Mouse (Mus musculus) forebrain, embryonic 16.5 days (tissue): ENCODE measurements around the gene Fcho1. TPM values are rescaled to one million over a fixed set of nuclear protein-coding genes. Genes with fewer than 3 reads are reported as not detected.

Source experiments
- ATAC-seq: fragments of 200-750 bp; cut with Nextera tagmentation; 2 replicates; pipeline ENCODE4 v1.8.0; 2017; ENCODE audit warnings: mild to moderate bottlenecking, moderate library complexity
- H3K27ac ChIP-seq: fragments of 300-500 bp; sonication (generic); 2 replicates; pipeline ENCODE4 v1.5.1; 2014; ENCODE audit warnings: low read length, control low read depth
- H3K27me3 ChIP-seq: fragments of 300-500 bp; sonication (generic); replicated peaks from 2 replicates; pipeline ENCODE4 v1.6.1; 2014; ENCODE audit warnings: low read length; ENCODE audit not compliant: control insufficient read depth, insufficient read depth
- H3K36me3 ChIP-seq: fragments of 300-500 bp; sonication (generic); 2 replicates; pipeline ENCODE4 v1.6.1; 2014; ENCODE audit not compliant: control insufficient read depth, insufficient read depth
- H3K4me1 ChIP-seq: fragments of 300-500 bp; sonication (generic); replicated peaks from 2 replicates; pipeline ENCODE4 v1.6.1; 2014; ENCODE audit warnings: low read length; ENCODE audit not compliant: control insufficient read depth, insufficient read depth
- H3K4me2 ChIP-seq: fragments of 300-500 bp; sonication (generic); 2 replicates; pipeline ENCODE4 v1.6.1; 2014; ENCODE audit warnings: mild to moderate bottlenecking, low read length, control low read depth
- H3K4me3 ChIP-seq: fragments of 300-500 bp; sonication (generic); replicated peaks from 2 replicates; pipeline ENCODE4 v1.5.1; 2014; ENCODE audit warnings: mild to moderate bottlenecking, low read length, control low read depth
- H3K9ac ChIP-seq: fragments of 300-500 bp; sonication (generic); replicated peaks from 2 replicates; pipeline ENCODE4 v1.6.1; 2014; ENCODE audit warnings: low read depth, low read length, control low read depth
- H3K9me3 ChIP-seq: fragments of 300-500 bp; sonication (generic); 2 replicates; pipeline ENCODE4 v1.6.1; 2016; ENCODE audit warnings: low read length; ENCODE audit not compliant: control insufficient read depth
- WGBS: fragments of 180-500 bp; shearing (Covaris S2); extraction: QIAGEN DNeasy Blood & Tissue Kit; methylation state at CpG from one replicate; pipeline ENCODE4 v1.1.7; 2014; 5-methylcytosine and 5-hydroxymethylcytosine counted together
- polyA plus RNA-seq: library from polyadenylated mRNA; unstranded; fragments of >200 nt; fragmentation: Nextera tagmentation; extraction: Ambion mirVana; gene quantifications from 2 replicates; pipeline ENCODE4 v1.2.1, GENCODE M21; 2015

Fcho1 gene
- polyA plus RNA-seq, 1 experiment from 2014 or later, result 100 TPM

DNA sequence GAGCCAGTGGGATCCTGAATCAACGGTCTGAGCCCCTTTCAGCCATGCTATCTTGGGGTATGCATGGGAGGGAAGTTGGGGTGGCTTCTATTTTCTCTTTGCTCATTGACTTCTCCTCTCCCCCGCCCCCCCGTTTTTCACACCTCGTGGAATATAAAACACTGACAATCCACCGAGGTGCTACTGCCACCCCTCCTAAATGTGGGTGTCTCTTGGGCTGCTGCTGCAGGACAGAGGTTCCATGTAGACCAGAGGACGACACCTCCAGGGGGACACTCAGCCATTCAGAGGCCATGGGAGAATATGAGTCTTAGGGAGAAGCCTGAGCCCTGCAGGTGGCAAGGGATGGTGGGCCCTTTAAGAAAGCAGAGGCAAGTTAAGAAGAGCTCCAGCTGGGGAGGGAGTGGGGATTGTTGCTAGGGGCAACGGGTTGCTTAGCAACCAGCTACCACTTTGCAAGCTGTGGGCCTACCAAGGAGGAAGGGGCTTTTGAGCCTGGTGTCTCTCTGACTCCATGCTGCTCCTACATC, 5.5 kb downstream of the Fcho1 start:
- Histone ChIP-seq H3K9me3 (no peaks in the 10 kb centered on the region), H3K4me1 (peaks cover 55% of the 10 kb centered on the region), H3K4me3 (peak overlapping the region; percentile 13; the same call in 1 of the 2 replicates), H3K27me3 (no peaks in the 10 kb centered on the region), H3K4me2 (peak overlapping the region; percentile 39), H3K27ac (peak overlapping the region; percentile 86), H3K9ac (peak overlapping the region; percentile 35; the same call in 1 of the 2 replicates), H3K36me3 (peaks cover 17% of the 10 kb centered on the region)
- 14% methylated on average over 7 of the region's 7 CpGs for WGBS
- ATAC-seq, result peak; percentile 85

DNA sequence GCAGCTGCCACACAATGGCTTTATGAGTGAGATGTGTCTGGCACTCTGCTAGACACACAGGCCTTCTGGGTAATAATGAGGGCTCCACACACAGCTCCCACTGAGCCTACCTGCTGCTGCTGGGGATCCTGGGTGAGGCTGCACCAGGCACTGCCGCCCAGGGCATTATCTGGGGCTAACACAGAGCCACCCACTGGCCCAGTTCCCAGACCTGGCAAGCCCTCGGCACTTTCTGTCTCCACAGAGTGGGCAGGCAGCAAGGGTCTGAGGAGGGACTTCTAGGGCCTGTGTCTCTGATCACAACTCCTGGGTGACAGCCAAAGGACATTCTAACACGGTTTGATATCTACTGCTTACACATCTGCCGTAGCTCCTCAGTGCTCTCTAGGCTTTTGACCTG, 6.3 kb downstream of the Fcho1 start:
- Histone ChIP-seq H3K27ac (peak overlapping the region; percentile 86), H3K36me3 (peaks cover 21% of the 10 kb centered on the region), H3K4me1 (peaks cover 47% of the 10 kb centered on the region), H3K4me2 (0 out of 2 replicates have a peak overlapping the region, but pooled peaks have one; percentile 39), H3K9ac (no peak overlapping the region; the same call in 1 of the 2 replicates), H3K9me3 (no peaks in the 10 kb centered on the region), H3K4me3 (no peak overlapping the region), H3K27me3 (no peaks in the 10 kb centered on the region)
- peak; percentile 59 for ATAC-seq
- WGBS, result 30% methylated on average over 4 of the region's 4 CpGs

DNA sequence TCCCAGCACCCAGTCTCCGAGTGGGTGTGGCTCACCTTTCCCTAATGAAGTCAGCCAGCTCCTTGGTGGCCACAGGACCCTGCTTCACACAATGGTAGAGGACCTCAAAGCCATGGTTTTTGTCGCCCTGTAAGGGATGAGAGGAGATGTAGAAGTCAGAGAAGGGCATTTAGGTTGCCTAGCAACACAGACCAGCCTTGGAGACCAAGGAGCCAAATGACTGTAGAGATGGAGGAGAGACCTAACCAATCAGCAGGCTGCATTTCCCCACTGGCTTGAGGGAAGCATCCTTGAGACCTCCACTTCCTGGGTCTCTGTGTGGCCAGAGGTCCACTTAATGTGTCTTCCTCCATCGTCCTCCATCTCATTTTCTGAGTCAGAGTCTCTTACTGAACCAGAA, 7.3 kb downstream of the Fcho1 start:
- no peak overlapping the region for H3K27ac ChIP-seq

DNA sequence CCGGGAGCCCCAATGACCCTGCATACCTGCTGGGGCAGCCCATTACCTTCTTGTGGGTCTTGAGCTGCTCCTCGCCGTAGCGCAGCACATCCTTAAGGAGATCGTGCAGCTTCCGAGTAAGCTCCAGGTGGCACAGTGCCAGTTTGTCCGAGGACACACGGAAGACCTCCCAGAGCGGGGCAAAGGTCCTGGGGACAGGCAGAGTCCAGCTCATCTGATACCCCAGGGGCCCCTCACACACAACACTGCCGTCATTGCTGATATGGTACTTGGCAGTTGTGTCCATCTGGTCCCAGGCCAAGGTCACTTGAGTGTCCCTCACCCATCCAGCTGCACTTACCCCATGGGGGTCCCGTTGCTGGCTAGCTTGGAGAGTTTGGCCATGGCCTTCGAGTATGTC, 8.4 kb downstream of the Fcho1 start:
- WGBS, result 86% methylated on average over 12 of the region's 12 CpGs
- H3K27ac ChIP-seq, result no peak overlapping the region
- ATAC-seq, result no peak
- H3K36me3 ChIP-seq, result peaks cover 27% of the 10 kb centered on the region
- H3K4me2 ChIP-seq, result no peak overlapping the region
- no peaks in the 10 kb centered on the region for H3K9me3 ChIP-seq
- no peak overlapping the region for H3K4me3 ChIP-seq
- H3K27me3 ChIP-seq, result no peaks in the 10 kb centered on the region
- H3K4me1 ChIP-seq, result peaks cover 39% of the 10 kb centered on the region
- no peak overlapping the region for H3K9ac ChIP-seq

More for the DNA sequence above, 7.3 kb downstream of the Fcho1 start:
- H3K27me3 ChIP-seq, result no peaks in the 10 kb centered on the region
- peaks cover 23% of the 10 kb centered on the region for H3K36me3 ChIP-seq
- peaks cover 41% of the 10 kb centered on the region for H3K4me1 ChIP-seq
- no peak overlapping the region for H3K9ac ChIP-seq
- H3K9me3 ChIP-seq, result no peaks in the 10 kb centered on the region
- no peak overlapping the region for H3K4me3 ChIP-seq
- no peak overlapping the region for H3K4me2 ChIP-seq
- ATAC-seq, result no peak
- WGBS, result 34% methylated on average over 3 of the region's 3 CpGs

DNA sequence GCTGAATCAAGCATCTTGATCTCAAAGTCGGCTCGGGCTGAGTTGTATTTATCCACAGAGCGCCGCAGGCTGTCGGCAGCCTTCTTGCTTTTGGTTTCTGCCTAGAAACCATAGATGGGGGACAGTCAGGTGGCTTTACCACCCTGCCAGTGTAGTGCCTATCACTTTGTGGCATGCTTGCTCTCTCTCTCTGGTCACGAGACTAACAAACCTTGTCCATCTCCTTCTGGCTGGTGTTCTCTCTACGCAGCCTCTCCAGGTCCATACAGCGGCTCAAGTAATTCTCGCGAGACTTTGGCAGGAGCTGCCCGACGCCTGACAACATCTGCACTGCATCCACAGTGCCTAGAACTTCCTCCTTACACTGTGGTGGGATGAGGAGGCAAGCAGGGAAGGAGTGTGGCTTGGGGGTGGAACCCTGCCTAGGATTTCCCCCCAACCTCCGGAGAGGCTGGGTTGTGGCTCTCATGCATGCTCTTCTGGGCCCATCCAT, 8.9 kb downstream of the Fcho1 start:
- no peak overlapping the region for H3K4me3 ChIP-seq
- H3K9me3 ChIP-seq, result no peaks in the 10 kb centered on the region
- H3K4me2 ChIP-seq, result no peak overlapping the region
- H3K27me3 ChIP-seq, result no peaks in the 10 kb centered on the region
- H3K4me1 ChIP-seq, result peaks cover 37% of the 10 kb centered on the region
- WGBS, result 88% methylated on average over 13 of the region's 13 CpGs
- no peak for ATAC-seq
- no peak overlapping the region for H3K27ac ChIP-seq
- peaks cover 27% of the 10 kb centered on the region for H3K36me3 ChIP-seq
- H3K9ac ChIP-seq, result no peak overlapping the region

DNA sequence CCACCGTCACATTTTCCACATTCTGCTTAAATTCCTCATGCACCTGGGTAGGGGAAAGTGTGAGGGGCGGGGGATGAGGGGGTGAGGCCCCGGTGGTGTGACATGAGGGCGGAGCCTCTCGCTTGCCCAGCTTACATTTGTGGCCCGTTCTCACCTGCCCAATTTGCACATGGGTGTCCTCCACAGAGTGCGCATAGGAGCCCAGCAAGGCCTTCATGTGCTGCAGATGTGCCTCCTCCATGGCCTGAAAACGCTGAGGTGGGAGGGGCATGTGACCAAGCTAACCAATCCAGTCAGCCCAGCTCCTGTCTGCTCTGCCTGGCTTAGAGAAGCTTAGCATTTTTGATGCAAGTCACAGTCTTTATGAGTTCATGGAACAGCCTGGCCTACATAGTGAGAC, 10.0 kb downstream of the Fcho1 start:
- Histone ChIP-seq H3K4me2 (no peak overlapping the region), H3K9ac (no peak overlapping the region), H3K27ac (no peak overlapping the region), H3K4me1 (peaks cover 26% of the 10 kb centered on the region), H3K9me3 (no peaks in the 10 kb centered on the region), H3K27me3 (no peaks in the 10 kb centered on the region), H3K36me3 (peaks cover 27% of the 10 kb centered on the region), H3K4me3 (no peak overlapping the region)
- no peak for ATAC-seq
- WGBS, result 67% methylated on average over 8 of the region's 8 CpGs

DNA sequence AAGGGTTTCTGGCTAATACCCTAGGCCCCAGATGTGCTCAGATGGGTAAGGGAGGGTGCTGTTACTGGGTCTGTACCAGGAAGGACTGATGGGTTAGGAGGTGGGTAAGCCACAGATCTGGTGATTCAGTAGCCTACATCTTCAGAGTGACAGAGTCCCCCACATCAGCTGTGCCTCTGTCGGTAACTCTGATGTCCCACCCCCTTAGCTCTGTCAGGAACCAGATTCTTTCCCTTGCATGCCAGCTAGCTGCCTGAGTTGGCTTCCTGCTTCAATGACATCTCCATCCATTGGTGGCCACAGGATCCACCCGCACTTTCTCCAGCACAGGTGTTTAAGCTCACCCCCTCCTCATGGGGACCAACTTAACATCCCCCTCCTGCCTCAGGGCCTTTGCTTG, 13.9 kb downstream of the Fcho1 start:
- WGBS, result 76% methylated on average over 2 of the region's 2 CpGs
- H3K27me3 ChIP-seq, result peaks cover 4% of the 10 kb centered on the region; the same call in 1 of the 2 replicates
- no peak overlapping the region for H3K4me3 ChIP-seq
- no peak overlapping the region for H3K4me2 ChIP-seq
- H3K27ac ChIP-seq, result no peak overlapping the region
- H3K9me3 ChIP-seq, result no peaks in the 10 kb centered on the region
- peaks cover 16% of the 10 kb centered on the region for H3K36me3 ChIP-seq
- H3K4me1 ChIP-seq, result peaks cover 4% of the 10 kb centered on the region; the same call in 1 of the 2 replicates
- ATAC-seq, result no peak
- H3K9ac ChIP-seq, result no peak overlapping the region

DNA sequence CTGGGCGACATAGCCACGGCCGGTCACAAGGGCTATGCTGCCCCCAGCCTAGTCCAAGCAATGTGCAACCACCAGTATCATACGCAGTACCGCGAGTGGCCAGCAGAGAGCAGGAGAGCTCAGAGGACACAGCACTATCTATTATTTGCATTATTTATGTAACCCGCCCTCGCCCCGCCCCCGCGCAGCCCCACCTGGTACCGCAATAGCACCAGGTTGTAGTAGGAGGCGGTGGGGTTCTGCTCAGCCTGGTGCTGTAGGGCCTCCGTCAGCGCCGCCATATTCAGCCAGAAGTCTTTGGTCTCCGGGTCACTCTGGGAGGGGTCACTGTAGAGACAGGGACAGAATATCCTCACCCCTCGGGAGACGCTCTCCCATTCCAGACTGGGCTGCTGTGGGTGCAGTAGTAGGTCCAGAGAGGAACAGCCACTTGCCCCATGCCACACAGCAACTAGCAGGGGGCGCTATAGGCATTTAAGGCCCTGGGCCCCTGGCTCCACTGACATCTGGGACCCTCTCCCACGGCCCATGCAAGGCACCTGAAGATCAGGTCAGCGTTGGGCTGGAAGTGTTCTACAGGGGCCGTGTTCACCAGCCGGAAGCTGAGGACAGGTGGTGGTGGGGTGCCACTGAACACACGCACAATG, 15.6 kb downstream of the Fcho1 start:
- peaks cover 4% of the 10 kb centered on the region; the same call in 1 of the 2 replicates for H3K27me3 ChIP-seq
- H3K27ac ChIP-seq, result no peak overlapping the region
- H3K9me3 ChIP-seq, result no peaks in the 10 kb centered on the region
- peak; percentile 80 for ATAC-seq
- H3K4me2 ChIP-seq, result peak overlapping the region; percentile 38
- 0 out of 2 replicates have a peak overlapping the region, but pooled peaks have one; percentile 18 for H3K9ac ChIP-seq
- H3K36me3 ChIP-seq, result peaks cover 10% of the 10 kb centered on the region; the same call in 1 of the 2 replicates
- WGBS, result 21% methylated on average over 25 of the region's 25 CpGs
- 0 out of 2 replicates have a peak overlapping the region, but pooled peaks have one; percentile 2 for H3K4me3 ChIP-seq
- H3K4me1 ChIP-seq, result peaks cover 4% of the 10 kb centered on the region; the same call in 1 of the 2 replicates

DNA sequence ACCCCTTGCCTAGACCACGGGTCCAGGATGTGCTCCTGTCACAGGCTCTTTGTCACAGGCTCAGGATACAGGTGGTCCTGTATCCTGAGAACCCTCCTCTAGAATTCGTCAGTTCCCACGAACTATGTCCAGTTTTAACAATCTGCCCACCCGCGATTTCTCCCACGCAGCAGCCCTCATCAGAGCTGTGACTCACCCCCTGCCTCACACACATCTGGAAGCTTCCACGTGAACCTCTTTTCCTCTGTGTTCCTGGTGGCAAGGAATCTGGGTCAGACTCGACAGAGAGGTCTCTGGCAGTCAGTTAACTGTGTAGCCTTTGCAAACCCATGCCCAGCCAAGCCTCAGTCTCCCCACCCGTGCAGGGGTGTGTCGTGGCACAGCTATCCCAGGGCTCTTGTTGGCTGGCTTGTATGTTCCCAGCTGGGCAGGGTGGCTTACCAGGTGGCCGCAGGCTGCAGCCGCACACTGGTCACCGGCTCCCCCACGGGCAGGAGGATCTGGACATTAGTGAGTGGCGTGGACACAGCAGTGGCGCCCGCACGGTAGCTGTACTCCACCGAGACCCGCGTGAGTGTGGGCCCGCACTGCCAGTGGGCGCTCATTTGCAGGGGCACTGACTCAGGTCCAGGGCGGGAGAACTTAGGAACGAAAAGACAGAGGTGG, 16.2 kb downstream of the Fcho1 start:
- Histone ChIP-seq H3K36me3 (peaks cover 7% of the 10 kb centered on the region; the same call in 1 of the 2 replicates), H3K9ac (no peak overlapping the region), H3K4me2 (no peak overlapping the region), H3K9me3 (no peaks in the 10 kb centered on the region), H3K27me3 (peaks cover 4% of the 10 kb centered on the region; the same call in 1 of the 2 replicates), H3K4me3 (no peak overlapping the region), H3K27ac (no peak overlapping the region), H3K4me1 (peaks cover 4% of the 10 kb centered on the region; the same call in 1 of the 2 replicates)
- WGBS, result 34% methylated on average over 25 of the region's 25 CpGs
- no peak; the same call in 1 of the 2 replicates for ATAC-seq
